10 mouse cellular contexts compared by ENCODE assay signal in the genomic region with DNA sequence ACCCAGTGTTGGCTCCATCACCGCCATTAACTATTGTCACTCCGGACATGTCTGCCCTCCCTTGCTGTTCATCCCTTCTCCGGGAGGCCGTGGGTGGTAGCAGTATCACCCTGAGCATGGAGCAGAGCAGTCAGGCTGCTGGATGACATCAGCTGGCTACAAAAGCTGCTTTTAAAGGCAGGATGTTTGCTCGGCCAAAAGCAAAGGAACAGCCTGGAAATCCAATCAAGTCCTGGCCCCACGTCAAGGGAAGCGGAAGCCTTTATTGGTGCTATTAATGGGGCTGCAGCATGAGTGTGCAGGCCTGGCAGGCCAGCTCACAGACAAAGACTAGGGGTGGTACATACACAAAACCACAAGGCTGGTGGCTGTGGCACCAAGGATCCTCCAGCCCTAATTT. TPM values are rescaled to one million over a fixed set of nuclear protein-coding genes. Genes with fewer than 3 reads are reported as not detected.
DNase-seq lines count a peak whose midpoint lies in the region; ATAC-seq and TF ChIP-seq lines count a peak whose summit lies in the region.
"Had no signal": no experiment of that assay in that cellular context is flagged by ENCODE, and none has a peak within 500 bp of the region (broad histone marks: within the 10 kb centered on the region; RNA-seq: fewer than 3 reads in every experiment).

No protein-coding gene starts in this region.

- TF ChIP-seq CTCF in olfactory bulb, adult 2 months (IDR thresholded peaks at IDR 0.05; ENCODE audit: insufficient read depth, low read depth, low read length) = no peak

- no peaks in the 10 kb centered on the region for H3K4me1 ChIP-seq in forebrain, embryonic 14.5 days (ENCODE audit: control insufficient read depth, insufficient read depth, low read length)
- H3K4me1 ChIP-seq in forebrain, embryonic 10.5 days = peaks cover 9% of the 10 kb centered on the region
- H3K4me1 ChIP-seq in olfactory bulb, adult 2 months (ENCODE audit: control insufficient read depth, insufficient read depth, low read length) = peaks cover 27% of the 10 kb centered on the region
- H3K4me1 ChIP-seq: embryonic facial prominence, embryonic 12.5 days had no signal

- no peaks in the 10 kb centered on the region for H3K9me3 ChIP-seq in forebrain, embryonic 14.5 days (replicated peaks; ENCODE audit: control insufficient read depth, low read length)
- no peaks in the 10 kb centered on the region for H3K9me3 ChIP-seq in forebrain, embryonic 10.5 days
- H3K9me3 ChIP-seq: embryonic facial prominence, embryonic 12.5 days had no signal

- no peak overlapping the region for H3K27ac ChIP-seq in forebrain, embryonic 14.5 days (ENCODE audit: low read depth, low read length)
- H3K27ac ChIP-seq in forebrain, embryonic 10.5 days = no peak overlapping the region
- peak overlapping the region; percentile 38; the same call in 1 of the 2 replicates for H3K27ac ChIP-seq in olfactory bulb, adult 2 months (ENCODE audit: insufficient read depth, low read depth, low read length)
- H3K27ac ChIP-seq: embryonic facial prominence, embryonic 12.5 days had no signal

- H3K36me3 ChIP-seq in forebrain, embryonic 14.5 days (ENCODE audit: control insufficient read depth, insufficient read depth, low read length) = no peaks in the 10 kb centered on the region
- no peaks in the 10 kb centered on the region for H3K36me3 ChIP-seq in forebrain, embryonic 10.5 days (replicated peaks)
- H3K36me3 ChIP-seq: embryonic facial prominence, embryonic 12.5 days had no signal

- H3K27me3 ChIP-seq in forebrain, embryonic 14.5 days (replicated peaks; ENCODE audit: control insufficient read depth, insufficient read depth, low read length) = no peaks in the 10 kb centered on the region
- no peaks in the 10 kb centered on the region for H3K27me3 ChIP-seq in forebrain, embryonic 10.5 days (ENCODE audit: poor library complexity, severe bottlenecking)
- H3K27me3 ChIP-seq: CH12.LX; embryonic facial prominence, embryonic 12.5 days had no signal

- no peak for TF ChIP-seq POLR2A in olfactory bulb, adult 2 months (IDR thresholded peaks at IDR 0.05; ENCODE audit: insufficient read depth, low read depth, low read length)

- ATAC-seq in forebrain, embryonic 14.5 days = 0 out of 2 replicates have a peak, but pooled peaks have one; percentile 50

- DNase-seq in forebrain, embryonic 14.5 days (ENCODE audit: low spot score) = peak; percentile 56
- no peak for DNase-seq in forebrain, embryonic 10.5 days (ENCODE audit: extremely low spot score, low spot score)
- peak; percentile 56 for DNase-seq in right cerebral cortex, adult 18-20 months
- DNase-seq in right cerebral cortex, postnatal 36 days (ENCODE audit: low spot score in 2 of 2) = no peak
- peak; percentile 74 for DNase-seq in heart, postnatal 4 days
- DNase-seq in retina, postnatal 1 day = no peak
- no peak for DNase-seq in cerebellum, postnatal 25 days

- H3K4me3 ChIP-seq in forebrain, embryonic 14.5 days (ENCODE audit: low read depth, low read length) = no peak overlapping the region
- no peak overlapping the region for H3K4me3 ChIP-seq in forebrain, embryonic 10.5 days
- no peak overlapping the region for H3K4me3 ChIP-seq in olfactory bulb, adult 2 months (ENCODE audit: insufficient read depth, low read depth, low read length)
- H3K4me3 ChIP-seq: embryonic facial prominence, embryonic 12.5 days had no signal

- no peak overlapping the region for H3K9ac ChIP-seq in forebrain, embryonic 14.5 days (ENCODE audit: low read length)
- H3K9ac ChIP-seq: embryonic facial prominence, embryonic 12.5 days had no signal

- WGBS in forebrain, embryonic 14.5 days = 50% methylated on average over 7 of the region's 7 CpGs
- 79% methylated on average over 7 of the region's 7 CpGs for WGBS in forebrain, embryonic 10.5 days
- 11% methylated on average over 7 of the region's 7 CpGs for WGBS in olfactory bulb, adult 2 months

- no peak overlapping the region for H3K4me2 ChIP-seq in forebrain, embryonic 14.5 days (ENCODE audit: low read length)
- H3K4me2 ChIP-seq: embryonic facial prominence, embryonic 12.5 days had no signal

RNA-seq across cellular contexts. Expression of a gene that starts 36.3 kb away (rescaled TPM):
- not detected in 2 replicates for polyA plus RNA-seq in forebrain, embryonic 14.5 days (2014; fragmentation: Nextera tagmentation; extraction: Ambion mirVana)
- polyA plus RNA-seq in forebrain, embryonic 10.5 days (2016; fragmentation: Nextera tagmentation; extraction: Ambion mirVana) = not detected in 2 replicates
- total RNA-seq in heart, postnatal 4 days (2021) = not detected
- polyA plus RNA-seq in olfactory bulb, adult 2 months (2012; ENCODE audit: insufficient read depth, insufficient read length, low replicate concordance, missing spikeins) = not detected in 2 replicates
- total RNA-seq: CH12.LX had no signal
- polyA plus RNA-seq: embryonic facial prominence, embryonic 12.5 days had no signal

RNA-seq across cellular contexts. Expression of a gene that starts 55.5 kb away (rescaled TPM):
- 2,068 and 2,124 TPM in 2 replicates for polyA plus RNA-seq in forebrain, embryonic 14.5 days (2014; fragmentation: Nextera tagmentation; extraction: Ambion mirVana)
- polyA plus RNA-seq in forebrain, embryonic 10.5 days (2016; fragmentation: Nextera tagmentation; extraction: Ambion mirVana) = 1,161 and 1,233 TPM in 2 replicates
- total RNA-seq in heart, postnatal 4 days (2021) = 100 to 1,000 TPM; 289 to 299 TPM
- polyA plus RNA-seq in olfactory bulb, adult 2 months (2012; ENCODE audit: insufficient read depth, insufficient read length, low replicate concordance, missing spikeins) = 549 and 1,470 TPM in 2 replicates

Comparison
In these comparisons a context has a peak if more than half of its experiments do, and no peak if none do; other contexts are left out.
1. DNase-seq: peak in forebrain, embryonic 14.5 days (single experiment), right cerebral cortex, adult 18-20 months (single experiment) and heart, postnatal 4 days (single experiment); none in forebrain, embryonic 10.5 days (single experiment), right cerebral cortex, postnatal 36 days (0 of 2), retina, postnatal 1 day (single experiment) and cerebellum, postnatal 25 days (0 of 2).